Mouse (Mus musculus): ENCODE results near the gene Plek2.

- TF ChIP-seq POLR2A (IDR thresholded peaks at IDR 0.05; ENCODE audit: borderline replicate concordance, low read depth, low read length) (no peak), CTCF (IDR thresholded peaks at IDR 0.05; ENCODE audit: low read depth, low read length) (no peak)
Observed at GRCm38 (mm10) chr12:78914458-78914857, 7.7 kb upstream of the Plek2 start.

Measured in bone marrow macrophage, adult 2 months (primary cell).